Mouse (Mus musculus) embryo, embryonic 10.5 days (tissue): Measurements from ENCODE around the gene Vmn1r70.

Source experiments
- DNase-seq: peaks from one replicate; pipeline ENCODE4 v3.0.0-alpha.2; 2015; ENCODE audit warnings: low spot score

Gene Vmn1r70

DNA sequence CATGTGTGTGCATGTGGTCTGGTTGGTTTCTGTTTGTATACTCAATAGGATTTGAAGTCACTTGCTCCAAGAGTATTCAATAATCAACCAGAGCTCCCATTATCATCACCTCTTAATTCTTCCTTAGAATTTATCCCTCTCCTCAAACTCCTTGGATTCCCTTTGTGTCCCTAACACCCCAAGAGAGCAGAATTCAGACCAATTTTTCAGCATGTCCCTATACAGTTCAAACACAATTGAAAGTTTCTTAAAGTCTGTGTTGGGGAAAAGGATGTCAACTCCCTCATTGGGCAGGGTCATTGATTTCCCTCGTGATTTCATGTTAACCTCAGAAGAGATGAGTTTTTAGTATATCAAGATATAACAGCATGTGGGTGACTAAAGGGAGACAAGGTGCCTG lies at the start of gene Vmn1r70:
TSS of gene Vmn1r70 (plus strand) at position 301 of the 400 bp plus-strand sequence.
- no peak for DNase-seq

DNA sequence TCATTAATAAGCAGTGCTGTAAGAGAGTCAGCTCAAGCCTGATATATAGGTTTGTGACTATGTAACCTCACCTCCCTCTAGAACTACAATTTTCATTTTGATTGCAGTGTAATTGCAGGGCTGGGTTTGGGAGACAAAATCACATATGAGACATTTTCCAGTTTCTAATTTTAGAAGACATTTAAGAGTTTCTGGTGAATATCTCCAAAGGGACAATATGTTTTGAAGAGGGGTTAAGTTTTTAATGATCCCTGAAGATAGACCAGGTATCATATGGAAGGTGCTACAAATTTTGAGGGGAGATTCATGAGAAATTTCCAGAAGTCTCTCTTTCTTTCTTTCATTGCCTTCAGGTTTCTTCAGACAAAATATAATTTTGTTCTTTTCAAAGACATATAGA lies 17.8 kb upstream of the Vmn1r70 start, which contains the start of gene Vmn1r69:
TSS of gene Vmn1r69 (minus strand) at position 101 of the 400 bp plus-strand sequence.
- DNase-seq = no peak
